Mouse (Mus musculus) liver, embryonic 14.5 days (tissue): ENCODE data around the gene Fzd4.

ENCODE experiments used
- CTCF ChIP-seq: IDR thresholded peaks from 2 replicates; pipeline ENCODE4 v1.5.1; 2016; ENCODE audit warnings: antibody characterized with exemption, low read depth, control low read depth
- EP300 ChIP-seq: IDR thresholded peaks from 2 replicates; pipeline ENCODE4 v1.6.1; 2016; ENCODE audit warnings: antibody characterized with exemption, low read depth

DNA sequence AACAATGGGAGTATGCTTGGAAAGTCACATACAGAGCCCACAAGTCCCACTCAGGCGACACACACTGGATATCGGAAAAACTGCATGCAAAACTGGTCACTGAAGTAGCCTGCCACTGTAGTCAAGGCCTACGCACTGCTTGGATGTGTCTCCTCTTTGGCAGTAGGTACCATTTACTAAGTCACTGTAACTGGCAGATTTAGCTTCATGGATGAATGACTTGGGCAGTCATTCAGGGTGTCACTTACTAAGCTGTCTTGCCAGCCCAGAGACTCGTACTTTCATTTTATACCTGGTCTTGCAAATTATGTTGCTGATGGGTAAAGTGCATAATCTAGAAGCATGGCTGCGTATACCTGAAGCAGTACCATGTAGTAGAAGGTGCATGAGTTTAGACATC lies 17.1 kb downstream of the Fzd4 start:
- TF ChIP-seq CTCF = no peak
- no peak for TF ChIP-seq EP300
